Mouse (Mus musculus) cerebellum, postnatal 25 days (tissue): ENCODE measurements at regions not wholly inside any gene's neighbourhood (a gene's known extent, or its start where the extent isn't known, plus 50 kb on each side); places are given as distances from the start of the nearest gene placed in this dataset.

Source experiments
- DNase-seq, 2 experiments: peaks; one replicate each; pipeline ENCODE4 v3.0.0; 2021; ENCODE audit warnings: mixed read lengths in 2 of 2

- no peak for DNase-seq
These were observed 1040.8 kb downstream of the Galc start for GRCm38 (mm10) chr12:97218445-97218844.

GRCm38 (mm10) chr12:97217608-97218007, 1041.7 kb downstream of the Galc start:
- DNase-seq, result no peak

GRCm38 (mm10) chr12:97203636-97204389, 1055.4 kb downstream of the Galc start:
- DNase-seq, result no peak

- DNase-seq, result no peak
These were observed 1097.4 kb downstream of the Galc start for GRCm38 (mm10) chr12:97161853-97162252.

GRCm38 (mm10) chr12:97161429-97161828, 1097.8 kb downstream of the Galc start:
- no peak for DNase-seq

- DNase-seq, result no peak
These were observed 1100.9 kb downstream of the Galc start for GRCm38 (mm10) chr12:97158332-97158731.

- DNase-seq, result no peak
These were observed 1101.5 kb downstream of the Galc start for GRCm38 (mm10) chr12:97157748-97158147.

GRCm38 (mm10) chr12:97156499-97157110, 1102.7 kb downstream of the Galc start:
- no peak for DNase-seq

GRCm38 (mm10) chr12:97142720-97143119, 1116.5 kb downstream of the Galc start:
- no peak for DNase-seq

- no peak for DNase-seq
These were observed 1121.3 kb downstream of the Galc start for GRCm38 (mm10) chr12:97137924-97138323.

GRCm38 (mm10) chr12:97130276-97130675, 1129.0 kb downstream of the Galc start:
- peak in 1 of 2 experiments; percentile 3 for DNase-seq

- DNase-seq, result no peak
These were observed 1168.6 kb downstream of the Galc start for GRCm38 (mm10) chr12:97090577-97091214.

- DNase-seq, result peak; percentile 3 to 11
These were observed 1197.8 kb downstream of the Galc start for GRCm38 (mm10) chr12:97061352-97061895.

GRCm38 (mm10) chr12:97047674-97048073, 1211.6 kb downstream of the Galc start:
- DNase-seq, result no peak
